ENCODE assay signal across 8 mouse cellular contexts in the genomic region with DNA sequence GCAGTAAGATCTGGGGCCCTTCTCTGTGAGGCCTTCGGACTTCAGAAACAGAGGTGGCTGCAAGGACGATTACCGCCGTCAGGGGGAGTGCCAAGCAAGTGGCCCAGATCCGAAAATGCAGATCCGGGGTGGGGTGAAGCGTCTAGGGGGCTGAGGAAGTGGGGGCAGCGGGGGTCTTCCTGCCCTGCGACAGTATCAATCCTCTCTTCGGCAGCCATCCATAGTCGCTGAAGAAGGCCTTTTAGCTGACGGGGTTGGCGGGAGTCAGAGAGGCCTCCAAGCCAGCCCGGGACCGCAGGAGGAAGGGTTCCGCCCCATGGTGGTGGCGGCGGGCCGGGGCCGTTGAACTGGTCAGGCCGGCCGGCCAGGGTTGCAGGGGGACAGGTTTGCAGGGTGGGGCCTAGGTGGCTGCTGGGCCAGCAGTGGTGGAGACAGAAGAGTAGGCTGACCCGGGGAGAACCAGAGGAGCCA. TPM values are rescaled to one million over a fixed set of nuclear protein-coding genes. Genes with fewer than 3 reads are reported as not detected.
A peak's percentile ranks its signal among the peaks of the same experiment; 100 is the strongest.
DNase-seq lines count a peak whose midpoint lies in the region; ATAC-seq and TF ChIP-seq lines count a peak whose summit lies in the region.

No protein-coding gene starts in this region.

- no peaks in the 10 kb centered on the region for H3K36me3 ChIP-seq in intestine, postnatal 0 days (ENCODE audit: control insufficient read depth, insufficient read depth)
- no peaks in the 10 kb centered on the region for H3K36me3 ChIP-seq in neural tube, embryonic 12.5 days
- H3K36me3 ChIP-seq in thymus, adult 2 months (ENCODE audit: control insufficient read depth, insufficient read depth, low read length) = no peaks in the 10 kb centered on the region

- H3K27ac ChIP-seq in intestine, postnatal 0 days (ENCODE audit: low read depth, low read length) = no peak overlapping the region
- no peak overlapping the region for H3K27ac ChIP-seq in neural tube, embryonic 12.5 days
- no peak overlapping the region for H3K27ac ChIP-seq in thymus, adult 2 months (ENCODE audit: control insufficient read depth, insufficient read depth, low read length)

- 19% methylated on average over 23 of the region's 23 CpGs for WGBS in intestine, postnatal 0 days
- WGBS in neural tube, embryonic 12.5 days = 18% methylated on average over 21 of the region's 23 CpGs
- 2% methylated on average over 23 of the region's 23 CpGs for WGBS in thymus, adult 2 months

- TF ChIP-seq POLR2A in thymus, adult 2 months (IDR thresholded peaks at IDR 0.05; ENCODE audit: control insufficient read depth, extremely low read depth, insufficient read depth, low read length, poor library complexity) = no peak

- H3K9me3 ChIP-seq in intestine, postnatal 0 days (ENCODE audit: control insufficient read depth) = no peaks in the 10 kb centered on the region
- no peaks in the 10 kb centered on the region for H3K9me3 ChIP-seq in neural tube, embryonic 12.5 days

- peak; percentile 63 for ATAC-seq in granulocyte monocyte progenitor cell, adult 5-6 weeks (replicated peaks; ENCODE audit: poor library complexity, severe bottlenecking)
- peak; percentile 32; the same call in 1 of the 2 replicates for ATAC-seq in intestine, postnatal 0 days
- no peak for ATAC-seq in neural tube, embryonic 12.5 days (ENCODE audit: low FRiP score, low read depth)

- no peaks in the 10 kb centered on the region for H3K4me1 ChIP-seq in intestine, postnatal 0 days (replicated peaks; ENCODE audit: control insufficient read depth, insufficient read depth, low read length)
- 0 out of 2 replicates have a peak, but pooled peaks cover 4% of the 10 kb centered on the region for H3K4me1 ChIP-seq in neural tube, embryonic 12.5 days
- H3K4me1 ChIP-seq in thymus, adult 2 months (replicated peaks; ENCODE audit: control insufficient read depth, insufficient read depth, low read length) = peaks cover 7% of the 10 kb centered on the region

- peak; percentile 42 for DNase-seq in right cerebral cortex, postnatal 4 days
- DNase-seq in right cerebral cortex, postnatal 36 days (ENCODE audit: low spot score in 2 of 2) = no peak
- peak; percentile 74 for DNase-seq in embryo, embryonic 10 days (ENCODE audit: low spot score)
- peak; percentile 74 to 77 for DNase-seq in lung, adult 18-20 months
- DNase-seq in thymus, adult 2 months = peak; percentile 72

- peak overlapping the region; percentile 43 for H3K4me3 ChIP-seq in intestine, postnatal 0 days (ENCODE audit: low read depth, low read length)
- H3K4me3 ChIP-seq in neural tube, embryonic 12.5 days = peak overlapping the region; percentile 33
- peak overlapping the region; percentile 91 for H3K4me3 ChIP-seq in thymus, adult 2 months (ENCODE audit: control insufficient read depth, insufficient read depth, low read length)

- peak; percentile 78 for TF ChIP-seq CTCF in intestine, postnatal 0 days (IDR thresholded peaks at IDR 0.05; ENCODE audit: low read depth)
- peak; percentile 59; the same call in 1 of the 2 replicates for TF ChIP-seq CTCF in thymus, adult 2 months (IDR thresholded peaks at IDR 0.05; ENCODE audit: borderline replicate concordance, control insufficient read depth, extremely low read depth, insufficient read depth, low read length, poor library complexity)

- peak overlapping the region; percentile 67 for H3K4me2 ChIP-seq in intestine, postnatal 0 days (replicated peaks; ENCODE audit: low read depth)
- peak overlapping the region; percentile 59 for H3K4me2 ChIP-seq in neural tube, embryonic 12.5 days (replicated peaks)

- peak overlapping the region; percentile 53 for H3K9ac ChIP-seq in intestine, postnatal 0 days (ENCODE audit: low read depth, low read length)
- 0 out of 2 replicates have a peak overlapping the region, but pooled peaks have one; percentile 13 for H3K9ac ChIP-seq in neural tube, embryonic 12.5 days

- no peaks in the 10 kb centered on the region for H3K27me3 ChIP-seq in intestine, postnatal 0 days (replicated peaks; ENCODE audit: control insufficient read depth, insufficient read depth, low read length)
- H3K27me3 ChIP-seq in neural tube, embryonic 12.5 days (replicated peaks) = no peaks in the 10 kb centered on the region
- no peaks in the 10 kb centered on the region for H3K27me3 ChIP-seq in thymus, adult 2 months (ENCODE audit: control insufficient read depth, insufficient read depth, low read length)

RNA-seq across cellular contexts. Expression of a gene that starts 6.9 kb away (rescaled TPM):
- 3.3 and 6.3 TPM in 2 replicates for total RNA-seq in granulocyte monocyte progenitor cell, adult 5-6 weeks (2014; fragmentation: Nextera tagmentation)
- total RNA-seq in granulocyte monocyte progenitor cell, adult 5-6 weeks (2017) = 2.7 and 4.1 TPM in 2 replicates
- polyA plus RNA-seq in intestine, postnatal 0 days (2015; fragmentation: Nextera tagmentation; extraction: Ambion mirVana) = 2.2 and 2.9 TPM in 2 replicates
- 11.6 and 13.7 TPM in 2 replicates for polyA plus RNA-seq in neural tube, embryonic 12.5 days (2016; fragmentation: Nextera tagmentation; extraction: Ambion mirVana)
- polyA plus RNA-seq in thymus, adult 2 months (2012; rRNA removed) = 10.2 and 12.3 TPM in 2 replicates

RNA-seq across cellular contexts. Expression of a gene that starts 44.7 kb away (rescaled TPM):
- not detected in 2 replicates for total RNA-seq in granulocyte monocyte progenitor cell, adult 5-6 weeks (2014; fragmentation: Nextera tagmentation)
- not detected in 2 replicates for total RNA-seq in granulocyte monocyte progenitor cell, adult 5-6 weeks (2017)
- 7.2 and 7.7 TPM in 2 replicates for polyA plus RNA-seq in intestine, postnatal 0 days (2015; fragmentation: Nextera tagmentation; extraction: Ambion mirVana)
- polyA plus RNA-seq in neural tube, embryonic 12.5 days (2016; fragmentation: Nextera tagmentation; extraction: Ambion mirVana) = 8.7 and 10.7 TPM in 2 replicates
- polyA plus RNA-seq in thymus, adult 2 months (2012; rRNA removed) = 1.4 and 2.4 TPM in 2 replicates

Comparison
In these comparisons a context has a peak if more than half of its experiments do, and no peak if none do; other contexts are left out.
1. DNase-seq: peak in right cerebral cortex, postnatal 4 days (single experiment), embryo, embryonic 10 days (single experiment), lung, adult 18-20 months (2 of 2) and thymus, adult 2 months (single experiment); none in right cerebral cortex, postnatal 36 days (0 of 2).
2. H3K4me3 ChIP-seq: peak in every context shown above with its lines; median percentile 91 in thymus, adult 2 months; 43 in intestine, postnatal 0 days; 33 in neural tube, embryonic 12.5 days.